Mouse (Mus musculus) embryo, embryonic 10.5 days (tissue): Measurements from ENCODE around the gene S100a4.
A peak's percentile ranks its signal among the peaks of the same experiment; 100 is the strongest.

Experiments
- DNase-seq: peaks from one replicate; pipeline ENCODE4 v3.0.0-alpha.2; 2015; ENCODE audit warnings: low spot score

The S100a4 gene

GRCm38 (mm10) chr3:90600036-90600435 lies 3.5 kb upstream of the S100a4 start:
- no peak for DNase-seq

GRCm38 (mm10) chr3:90600458-90601195 lies 2.9 kb upstream of the S100a4 start:
- no peak for DNase-seq

GRCm38 (mm10) chr3:90601486-90602110 lies 2.0 kb upstream of the S100a4 start, which contains the start of gene Gm42674:
TSS of gene Gm42674 (plus strand) at chr3:90601904.
- no peak for DNase-seq

- no peak for DNase-seq
Observed at GRCm38 (mm10) chr3:90604416-90604815, 845 bp downstream of the S100a4 start.

GRCm38 (mm10) chr3:90605049-90605448 lies 1.5 kb downstream of the S100a4 start:
- DNase-seq, result no peak

- no peak for DNase-seq
Observed at GRCm38 (mm10) chr3:90605736-90606135, 2.2 kb downstream of the S100a4 start.

- DNase-seq, result peak; percentile 72
Observed at GRCm38 (mm10) chr3:90606185-90606584, 2.6 kb downstream of the S100a4 start.

- no peak for DNase-seq
Observed at GRCm38 (mm10) chr3:90607361-90607760, 3.8 kb downstream of the S100a4 start.

- no peak for DNase-seq
Observed at GRCm38 (mm10) chr3:90608223-90608622, 4.7 kb downstream of the S100a4 start, which contains the start of gene S100a5. TSS of gene S100a5 (plus strand) at chr3:90608523.

- DNase-seq, result no peak
Observed at GRCm38 (mm10) chr3:90609102-90609501, 5.5 kb downstream of the S100a4 start.

- no peak for DNase-seq
Observed at GRCm38 (mm10) chr3:90611494-90611893, 7.9 kb downstream of the S100a4 start.

- DNase-seq, result no peak
Observed at GRCm38 (mm10) chr3:90612061-90612460, 8.5 kb downstream of the S100a4 start.

GRCm38 (mm10) chr3:90612728-90613291 lies 9.2 kb downstream of the S100a4 start, which contains the start of gene S100a6:
TSS of gene S100a6 (plus strand) at chr3:90612882.
- DNase-seq, result peak; percentile 84

- no peak for DNase-seq
Observed at GRCm38 (mm10) chr3:90613461-90614147, 10.0 kb downstream of the S100a4 start.

- DNase-seq, result no peak
Observed at GRCm38 (mm10) chr3:90614148-90614530, 10.6 kb downstream of the S100a4 start.

- DNase-seq, result no peak
Observed at GRCm38 (mm10) chr3:90614611-90615251, 11.2 kb downstream of the S100a4 start.

- peak; percentile 78 for DNase-seq
Observed at GRCm38 (mm10) chr3:90615415-90615814, 11.8 kb downstream of the S100a4 start.

- DNase-seq, result no peak
Observed at GRCm38 (mm10) chr3:90615911-90616310, 12.3 kb downstream of the S100a4 start.

- DNase-seq, result no peak
Observed at GRCm38 (mm10) chr3:90617586-90617985, 14.0 kb downstream of the S100a4 start.

- no peak for DNase-seq
Observed at GRCm38 (mm10) chr3:90621552-90621951, 18.0 kb downstream of the S100a4 start.

GRCm38 (mm10) chr3:90623435-90624071 lies 20.0 kb downstream of the S100a4 start:
- DNase-seq, result peak; percentile 61
